Mouse (Mus musculus) heart, embryonic 15.5 days (tissue): ENCODE results near the gene Fignl2. TPM values are rescaled to one million over a fixed set of nuclear protein-coding genes. Genes with fewer than 3 reads are reported as not detected.

Source experiments
- ATAC-seq: fragments of 200-750 bp; cut with Nextera tagmentation; replicated peaks from 2 replicates; pipeline ENCODE4 v1.8.0; 2017; ENCODE audit warnings: low read depth, moderate TSS enrichment; ENCODE audit not compliant: insufficient number of reproducible peaks, insufficient read depth, low FRiP score
- H3K27ac ChIP-seq: fragments of 300-500 bp; sonication (generic); 2 replicates; pipeline ENCODE4 v1.5.1; 2015; ENCODE audit warnings: mild to moderate bottlenecking, inconsistent platforms
- H3K27me3 ChIP-seq: fragments of 300-500 bp; sonication (generic); 2 replicates; pipeline ENCODE4 v1.6.1; 2015; ENCODE audit warnings: inconsistent platforms
- H3K36me3 ChIP-seq: fragments of 300-500 bp; sonication (generic); 2 replicates; pipeline ENCODE4 v1.6.1; 2015; ENCODE audit warnings: mild to moderate bottlenecking, inconsistent platforms
- H3K4me1 ChIP-seq: fragments of 300-500 bp; sonication (generic); replicated peaks from 2 replicates; pipeline ENCODE4 v1.6.1; 2015; ENCODE audit warnings: inconsistent platforms
- H3K4me2 ChIP-seq: fragments of 300-500 bp; sonication (generic); 2 replicates; pipeline ENCODE4 v1.6.1; 2015; ENCODE audit warnings: inconsistent platforms, mild to moderate bottlenecking, moderate library complexity
- H3K4me3 ChIP-seq: fragments of 300-500 bp; sonication (generic); 2 replicates; pipeline ENCODE4 v1.5.1; 2015; ENCODE audit warnings: mild to moderate bottlenecking, inconsistent platforms
- H3K9ac ChIP-seq: fragments of 300-500 bp; sonication (generic); 2 replicates; pipeline ENCODE4 v1.6.1; 2015; ENCODE audit warnings: mild to moderate bottlenecking, inconsistent platforms
- H3K9me3 ChIP-seq: fragments of 300-500 bp; sonication (generic); replicated peaks from 2 replicates; pipeline ENCODE4 v1.6.1; 2016; ENCODE audit warnings: inconsistent platforms
- WGBS: fragments of 180-500 bp; shearing (Covaris S2); methylation state at CpG from one replicate; pipeline ENCODE4 v1.1.7; 2015; ENCODE audit warnings: mixed read lengths; 5-methylcytosine and 5-hydroxymethylcytosine counted together
- polyA plus RNA-seq: library from polyadenylated mRNA; unstranded; fragments of >200 nt; fragmentation: Nextera tagmentation; extraction: Ambion mirVana; gene quantifications from 2 replicates; pipeline ENCODE4 v1.2.1, GENCODE M21; 2015

Fignl2 gene
- polyA plus RNA-seq, 1 experiment from 2014 or later: 0.03 TPM

GRCm38 (mm10) chr15:101107906-101108671 is 29.7 kb upstream of the Fignl2 start:
- no peaks in the 10 kb centered on the region for H3K36me3 ChIP-seq
- H3K27ac ChIP-seq: no peak overlapping the region
- no peak overlapping the region for H3K4me3 ChIP-seq
- peaks cover 9% of the 10 kb centered on the region for H3K27me3 ChIP-seq
- 62% methylated on average over 5 of the region's 5 CpGs for whole genome bisulfite sequencing
- H3K9me3 ChIP-seq: no peaks in the 10 kb centered on the region
- ATAC-seq: no peak
- no peak overlapping the region for H3K4me2 ChIP-seq
- no peak overlapping the region for H3K9ac ChIP-seq
- H3K4me1 ChIP-seq: peaks cover 13% of the 10 kb centered on the region

GRCm38 (mm10) chr15:101106011-101106410 is 27.6 kb upstream of the Fignl2 start:
- no peak for ATAC-seq
- WGBS: 80% methylated on average over 10 of the region's 10 CpGs
- H3K9ac ChIP-seq: no peak overlapping the region
- H3K9me3 ChIP-seq: no peaks in the 10 kb centered on the region
- no peaks in the 10 kb centered on the region for H3K36me3 ChIP-seq
- H3K4me1 ChIP-seq: peaks cover 13% of the 10 kb centered on the region
- no peak overlapping the region for H3K27ac ChIP-seq
- H3K27me3 ChIP-seq: peaks cover 1% of the 10 kb centered on the region
- no peak overlapping the region for H3K4me3 ChIP-seq
- H3K4me2 ChIP-seq: no peak overlapping the region

GRCm38 (mm10) chr15:101105496-101105994 is 27.2 kb upstream of the Fignl2 start:
- Histone ChIP-seq H3K4me2 (peak overlapping the region; percentile 51), H3K4me3 (peak overlapping the region; percentile 30), H3K4me1 (peaks cover 13% of the 10 kb centered on the region), H3K27ac (no peak overlapping the region), H3K36me3 (no peaks in the 10 kb centered on the region), H3K9me3 (no peaks in the 10 kb centered on the region), H3K9ac (no peak overlapping the region), H3K27me3 (peaks cover 4% of the 10 kb centered on the region; the same call in 1 of the 2 replicates)
- WGBS: 18% methylated on average over 12 of the region's 12 CpGs
- 0 out of 2 replicates have a peak, but pooled peaks have one; percentile 27 for ATAC-seq

GRCm38 (mm10) chr15:101103605-101104304 is 25.4 kb upstream of the Fignl2 start:
- Histone ChIP-seq H3K27ac (no peak overlapping the region), H3K36me3 (no peaks in the 10 kb centered on the region), H3K4me3 (no peak overlapping the region), H3K4me2 (no peak overlapping the region), H3K4me1 (peaks cover 13% of the 10 kb centered on the region), H3K27me3 (peaks cover 14% of the 10 kb centered on the region), H3K9ac (no peak overlapping the region), H3K9me3 (no peaks in the 10 kb centered on the region)
- WGBS: 77% methylated on average over 9 of the region's 9 CpGs
- ATAC-seq: no peak

GRCm38 (mm10) chr15:101100996-101101395 is 22.6 kb upstream of the Fignl2 start:
- H3K4me3 ChIP-seq: no peak overlapping the region
- H3K9ac ChIP-seq: no peak overlapping the region
- no peak overlapping the region for H3K27ac ChIP-seq
- H3K36me3 ChIP-seq: no peaks in the 10 kb centered on the region
- WGBS: 57% methylated on average over 3 of the region's 3 CpGs
- H3K4me1 ChIP-seq: peaks cover 13% of the 10 kb centered on the region
- H3K27me3 ChIP-seq: peaks cover 32% of the 10 kb centered on the region
- no peak overlapping the region for H3K4me2 ChIP-seq
- no peaks in the 10 kb centered on the region for H3K9me3 ChIP-seq
- no peak for ATAC-seq

- 9% methylated on average over 28 of the region's 28 CpGs for WGBS
Observed at GRCm38 (mm10) chr15:101097985-101098651, 19.8 kb upstream of the Fignl2 start.

GRCm38 (mm10) chr15:101095392-101095791 is 17.0 kb upstream of the Fignl2 start:
- Histone ChIP-seq H3K36me3 (no peaks in the 10 kb centered on the region), H3K4me3 (no peak overlapping the region), H3K27ac (no peak overlapping the region), H3K27me3 (peaks cover 38% of the 10 kb centered on the region), H3K4me1 (peaks cover 11% of the 10 kb centered on the region), H3K9ac (no peak overlapping the region), H3K4me2 (no peak overlapping the region), H3K9me3 (no peaks in the 10 kb centered on the region)
- ATAC-seq: no peak
- WGBS: 62% methylated on average over 3 of the region's 3 CpGs

More at GRCm38 (mm10) chr15:101097985-101098651, 19.8 kb upstream of the Fignl2 start:
- peak overlapping the region; percentile 29 for H3K4me3 ChIP-seq
- peak; percentile 47; the same call in 1 of the 2 replicates for ATAC-seq
- peaks cover 8% of the 10 kb centered on the region for H3K4me1 ChIP-seq
- H3K4me2 ChIP-seq: peak overlapping the region; percentile 60
- H3K27me3 ChIP-seq: peaks cover 36% of the 10 kb centered on the region
- H3K36me3 ChIP-seq: no peaks in the 10 kb centered on the region
- H3K9ac ChIP-seq: peak overlapping the region; percentile 43; the same call in 1 of the 2 replicates
- no peak overlapping the region for H3K27ac ChIP-seq
- no peaks in the 10 kb centered on the region for H3K9me3 ChIP-seq

- H3K4me3 ChIP-seq: no peak overlapping the region
Observed at GRCm38 (mm10) chr15:101094979-101095378, 16.6 kb upstream of the Fignl2 start.

GRCm38 (mm10) chr15:101093988-101094387 is 15.6 kb upstream of the Fignl2 start:
- no peaks in the 10 kb centered on the region for H3K9me3 ChIP-seq

More at GRCm38 (mm10) chr15:101094979-101095378, 16.6 kb upstream of the Fignl2 start:
- no peaks in the 10 kb centered on the region for H3K36me3 ChIP-seq
- no peak for ATAC-seq
- H3K9me3 ChIP-seq: no peaks in the 10 kb centered on the region
- peaks cover 38% of the 10 kb centered on the region for H3K27me3 ChIP-seq
- H3K27ac ChIP-seq: no peak overlapping the region
- peaks cover 11% of the 10 kb centered on the region for H3K4me1 ChIP-seq
- H3K9ac ChIP-seq: no peak overlapping the region
- H3K4me2 ChIP-seq: no peak overlapping the region
- WGBS: 66% methylated on average over 9 of the region's 9 CpGs

GRCm38 (mm10) chr15:101092829-101093648 is 14.7 kb upstream of the Fignl2 start:
- Histone ChIP-seq H3K27me3 (peaks cover 22% of the 10 kb centered on the region), H3K4me3 (no peak overlapping the region), H3K4me2 (no peak overlapping the region), H3K4me1 (peaks cover 7% of the 10 kb centered on the region), H3K27ac (no peak overlapping the region), H3K9ac (no peak overlapping the region), H3K36me3 (no peaks in the 10 kb centered on the region), H3K9me3 (no peaks in the 10 kb centered on the region)
- ATAC-seq: no peak
- 31% methylated on average over 25 of the region's 25 CpGs for WGBS

More at GRCm38 (mm10) chr15:101093988-101094387, 15.6 kb upstream of the Fignl2 start:
- no peak overlapping the region for H3K9ac ChIP-seq
- no peak overlapping the region for H3K4me3 ChIP-seq
- WGBS: 49% methylated on average over 6 of the region's 6 CpGs
- no peaks in the 10 kb centered on the region for H3K36me3 ChIP-seq
- H3K27me3 ChIP-seq: peaks cover 30% of the 10 kb centered on the region
- no peak overlapping the region for H3K4me2 ChIP-seq
- ATAC-seq: no peak
- H3K27ac ChIP-seq: no peak overlapping the region
- peaks cover 11% of the 10 kb centered on the region for H3K4me1 ChIP-seq
